Mouse (Mus musculus): ENCODE data around the gene Cfap97d2. TPM values are rescaled to one million over a fixed set of nuclear protein-coding genes. Genes with fewer than 3 reads are reported as not detected.

Gene Cfap97d2
- total and polyA plus RNA-seq, 2 experiments from 2014 or later, result 1.6 to 1.7 TPM

GRCm38 (mm10) chr8:13696157-13696556, 9.5 kb upstream of the Cfap97d2 start:
- 86% methylated on average over 4 of the region's 4 CpGs for WGBS

GRCm38 (mm10) chr8:13697196-13697595, 8.5 kb upstream of the Cfap97d2 start:
- H3K27me3 ChIP-seq (ENCODE audit: insufficient read depth, low read length), result no peaks in the 10 kb centered on the region
- ATAC-seq, result no peak
- 75% methylated on average over 8 of the region's 8 CpGs for WGBS

More at GRCm38 (mm10) chr8:13696157-13696556, 9.5 kb upstream of the Cfap97d2 start:
- H3K27ac ChIP-seq (ENCODE audit: low read depth, low read length), result no peak overlapping the region
- no peaks in the 10 kb centered on the region for H3K9me3 ChIP-seq (ENCODE audit: low read length)
- H3K36me3 ChIP-seq (ENCODE audit: insufficient read depth), result no peaks in the 10 kb centered on the region
- H3K4me3 ChIP-seq (ENCODE audit: low read depth, low read length), result no peak overlapping the region
- H3K4me2 ChIP-seq (ENCODE audit: low read depth), result no peak overlapping the region
- DNase-seq (no peak), ATAC-seq (no peak)
- H3K9ac ChIP-seq, result no peak overlapping the region
- no peaks in the 10 kb centered on the region for H3K27me3 ChIP-seq (ENCODE audit: insufficient read depth, low read length)
- H3K4me1 ChIP-seq (ENCODE audit: insufficient read depth), result no peaks in the 10 kb centered on the region
- TF ChIP-seq CTCF (IDR thresholded peaks at IDR 0.05; ENCODE audit: low read depth), result no peak

DNA sequence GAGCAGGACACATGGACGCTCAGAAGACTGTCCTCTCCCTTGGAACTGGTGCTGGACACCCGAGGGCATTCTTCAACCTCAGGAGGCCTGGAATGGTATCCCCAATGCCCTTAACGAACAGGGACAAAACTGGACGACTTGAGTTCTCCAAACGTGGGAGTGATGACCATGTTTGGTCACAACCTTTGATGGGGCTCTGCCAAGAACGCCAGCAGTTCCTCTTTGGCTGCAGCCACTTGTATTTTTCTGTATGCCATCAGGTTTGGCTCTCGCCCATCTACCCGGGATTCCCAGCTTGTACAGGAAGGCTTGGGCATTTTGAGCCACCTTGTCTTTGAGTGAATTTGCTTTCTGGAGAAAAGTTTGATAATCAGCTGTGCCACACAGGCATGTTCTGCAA, 8.0 kb upstream of the Cfap97d2 start:
- WGBS, result 73% methylated on average over 8 of the region's 8 CpGs

More at GRCm38 (mm10) chr8:13697196-13697595, 8.5 kb upstream of the Cfap97d2 start:
- Histone ChIP-seq H3K9me3 (ENCODE audit: low read length) (no peaks in the 10 kb centered on the region), H3K36me3 (ENCODE audit: insufficient read depth) (no peaks in the 10 kb centered on the region), H3K27ac (ENCODE audit: low read depth, low read length) (no peak overlapping the region), H3K4me2 (ENCODE audit: low read depth) (no peak overlapping the region), H3K9ac (no peak overlapping the region), H3K4me3 (ENCODE audit: low read depth, low read length) (no peak overlapping the region), H3K4me1 (ENCODE audit: insufficient read depth) (no peaks in the 10 kb centered on the region)
- no peak for TF ChIP-seq CTCF (IDR thresholded peaks at IDR 0.05; ENCODE audit: low read depth)
- DNase-seq, result no peak

DNA sequence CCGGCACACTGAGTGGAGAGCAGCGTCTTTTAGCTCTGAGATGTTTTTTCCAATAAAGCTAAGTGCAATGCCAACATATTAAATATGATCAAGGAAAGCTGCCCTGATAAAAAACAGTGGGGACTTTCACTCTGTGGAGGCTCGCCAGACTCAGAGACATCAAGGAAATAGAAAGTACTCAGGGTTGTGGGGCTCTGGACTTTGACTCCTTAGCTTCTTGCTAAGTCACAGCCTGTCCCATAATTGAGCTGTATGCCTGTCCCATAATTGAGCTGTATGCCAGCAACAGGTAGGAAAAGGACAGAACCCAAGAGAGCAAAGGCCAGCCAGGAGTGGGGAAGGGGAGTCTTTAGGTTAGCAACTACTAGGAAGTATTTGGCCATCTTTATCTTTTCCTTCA, 7.4 kb upstream of the Cfap97d2 start:
- no peak for TF ChIP-seq CTCF (IDR thresholded peaks at IDR 0.05; ENCODE audit: low read depth)
- no peak overlapping the region for H3K27ac ChIP-seq (ENCODE audit: low read depth, low read length)
- ATAC-seq, result no peak
- H3K4me1 ChIP-seq (ENCODE audit: insufficient read depth), result no peaks in the 10 kb centered on the region
- H3K4me2 ChIP-seq (ENCODE audit: low read depth), result no peak overlapping the region
- H3K9me3 ChIP-seq (ENCODE audit: low read length), result no peaks in the 10 kb centered on the region
- no peaks in the 10 kb centered on the region for H3K27me3 ChIP-seq (ENCODE audit: insufficient read depth, low read length)
- no peak overlapping the region for H3K4me3 ChIP-seq (ENCODE audit: low read depth, low read length)
- no peak overlapping the region for H3K9ac ChIP-seq
- 89% methylated on average over 3 of the region's 3 CpGs for WGBS
- H3K36me3 ChIP-seq (ENCODE audit: insufficient read depth), result no peaks in the 10 kb centered on the region
- DNase-seq, result no peak

More for the DNA sequence above, 8.0 kb upstream of the Cfap97d2 start:
- Histone ChIP-seq H3K27me3 (ENCODE audit: insufficient read depth, low read length) (no peaks in the 10 kb centered on the region), H3K36me3 (ENCODE audit: insufficient read depth) (no peaks in the 10 kb centered on the region), H3K9me3 (ENCODE audit: low read length) (no peaks in the 10 kb centered on the region), H3K9ac (no peak overlapping the region), H3K4me2 (ENCODE audit: low read depth) (no peak overlapping the region), H3K4me1 (ENCODE audit: insufficient read depth) (no peaks in the 10 kb centered on the region), H3K27ac (ENCODE audit: low read depth, low read length) (no peak overlapping the region), H3K4me3 (ENCODE audit: low read depth, low read length) (no peak overlapping the region)
- TF ChIP-seq CTCF (IDR thresholded peaks at IDR 0.05; ENCODE audit: low read depth), result no peak
- DNase-seq (no peak), ATAC-seq (no peak)

- H3K4me2 ChIP-seq (ENCODE audit: low read depth), result no peak overlapping the region
- H3K9ac ChIP-seq, result no peak overlapping the region
- TF ChIP-seq CTCF (IDR thresholded peaks at IDR 0.05; ENCODE audit: low read depth), result no peak
- no peaks in the 10 kb centered on the region for H3K9me3 ChIP-seq (ENCODE audit: low read length)
- H3K27me3 ChIP-seq (ENCODE audit: insufficient read depth, low read length), result no peaks in the 10 kb centered on the region
- 85% methylated on average over 5 of the region's 5 CpGs for WGBS
- H3K4me1 ChIP-seq (ENCODE audit: insufficient read depth), result no peaks in the 10 kb centered on the region
- no peak overlapping the region for H3K4me3 ChIP-seq (ENCODE audit: low read depth, low read length)
- DNase-seq, result no peak
- ATAC-seq, result no peak
- H3K27ac ChIP-seq (ENCODE audit: low read depth, low read length), result no peak overlapping the region
- H3K36me3 ChIP-seq (ENCODE audit: insufficient read depth), result no peaks in the 10 kb centered on the region
Observed at GRCm38 (mm10) chr8:13699323-13699949, 6.3 kb upstream of the Cfap97d2 start.

DNA sequence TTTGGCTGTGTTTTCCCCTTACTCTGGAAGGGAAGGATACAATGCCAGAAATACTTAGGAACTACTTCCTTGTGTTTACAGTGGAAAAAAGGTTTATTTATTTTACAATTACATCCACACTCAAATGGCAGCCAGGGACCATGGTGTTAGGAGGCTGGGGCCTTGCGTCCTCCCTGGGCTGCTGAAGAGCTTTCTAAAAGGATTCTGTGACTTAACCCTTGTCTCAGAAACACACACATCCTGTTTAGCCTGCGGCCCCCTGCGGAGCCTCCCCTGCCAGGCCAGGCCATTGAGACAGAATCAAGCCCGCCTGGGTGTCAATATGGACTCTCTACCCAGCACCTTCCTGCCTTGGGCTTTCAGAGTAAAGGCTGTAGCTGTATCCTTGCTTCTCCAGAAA, 2.9 kb upstream of the Cfap97d2 start:
- Histone ChIP-seq H3K36me3 (ENCODE audit: insufficient read depth) (no peaks in the 10 kb centered on the region), H3K4me2 (ENCODE audit: low read depth) (no peak overlapping the region), H3K4me3 (ENCODE audit: low read depth, low read length) (no peak overlapping the region), H3K4me1 (ENCODE audit: insufficient read depth) (peaks cover 8% of the 10 kb centered on the region; the same call in 1 of the 2 replicates), H3K27ac (ENCODE audit: low read depth, low read length) (no peak overlapping the region), H3K9ac (no peak overlapping the region), H3K9me3 (ENCODE audit: low read length) (no peaks in the 10 kb centered on the region), H3K27me3 (ENCODE audit: insufficient read depth, low read length) (no peaks in the 10 kb centered on the region)
- DNase-seq, result no peak
- WGBS, result 56% methylated on average over 4 of the region's 4 CpGs
- ATAC-seq, result no peak
- no peak for TF ChIP-seq CTCF (IDR thresholded peaks at IDR 0.05; ENCODE audit: low read depth)

GRCm38 (mm10) chr8:13703756-13704155, 1.9 kb upstream of the Cfap97d2 start:
- Histone ChIP-seq H3K9ac (no peak overlapping the region), H3K27ac (ENCODE audit: low read depth, low read length) (no peak overlapping the region), H3K4me3 (ENCODE audit: low read depth, low read length) (no peak overlapping the region), H3K36me3 (ENCODE audit: insufficient read depth) (no peaks in the 10 kb centered on the region), H3K27me3 (ENCODE audit: insufficient read depth, low read length) (no peaks in the 10 kb centered on the region), H3K4me1 (ENCODE audit: insufficient read depth) (peaks cover 8% of the 10 kb centered on the region; the same call in 1 of the 2 replicates), H3K9me3 (ENCODE audit: low read length) (no peaks in the 10 kb centered on the region), H3K4me2 (ENCODE audit: low read depth) (no peak overlapping the region)
- whole genome bisulfite sequencing, result 94% methylated on average over 6 of the region's 6 CpGs
- no peak for ATAC-seq
- TF ChIP-seq CTCF (IDR thresholded peaks at IDR 0.05; ENCODE audit: low read depth), result no peak
- DNase-seq, result no peak

Measured in forebrain, postnatal 0 days (tissue).